Mouse (Mus musculus) right cerebral cortex, postnatal 14 days (tissue): ENCODE data around the gene Chsy1.
"Not testable (repeated sequence)": the region's sequence is repeated elsewhere in the genome, so short reads cannot be mapped to it uniquely, and the experiment has no call there.

Experiments used
- DNase-seq: peaks from one replicate; pipeline ENCODE4 v3.0.0; 2022

The Chsy1 gene

DNA sequence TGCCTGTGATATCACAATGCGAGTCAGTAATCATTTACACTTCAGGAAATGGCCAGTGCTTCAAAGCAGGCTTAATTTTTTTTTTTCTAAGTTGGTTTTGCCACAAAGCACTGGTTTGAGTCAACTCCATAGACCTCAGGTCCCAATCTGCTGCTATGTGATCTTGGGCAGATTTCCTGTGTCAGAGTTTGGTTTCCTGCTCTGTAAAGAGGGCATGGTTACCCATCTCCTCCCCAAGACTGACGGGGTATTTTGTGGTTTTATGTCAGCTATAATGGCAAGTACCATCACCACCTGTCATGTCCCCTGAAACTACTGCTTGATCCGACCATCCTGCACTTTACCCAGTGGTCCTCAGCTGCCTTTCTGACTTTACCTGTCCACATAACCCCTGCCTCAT lies 70.9 kb downstream of the Chsy1 start:
- DNase-seq = no peak

GRCm38 (mm10) chr7:66180711-66181365 lies 71.5 kb downstream of the Chsy1 start:
- DNase-seq = no peak

DNA sequence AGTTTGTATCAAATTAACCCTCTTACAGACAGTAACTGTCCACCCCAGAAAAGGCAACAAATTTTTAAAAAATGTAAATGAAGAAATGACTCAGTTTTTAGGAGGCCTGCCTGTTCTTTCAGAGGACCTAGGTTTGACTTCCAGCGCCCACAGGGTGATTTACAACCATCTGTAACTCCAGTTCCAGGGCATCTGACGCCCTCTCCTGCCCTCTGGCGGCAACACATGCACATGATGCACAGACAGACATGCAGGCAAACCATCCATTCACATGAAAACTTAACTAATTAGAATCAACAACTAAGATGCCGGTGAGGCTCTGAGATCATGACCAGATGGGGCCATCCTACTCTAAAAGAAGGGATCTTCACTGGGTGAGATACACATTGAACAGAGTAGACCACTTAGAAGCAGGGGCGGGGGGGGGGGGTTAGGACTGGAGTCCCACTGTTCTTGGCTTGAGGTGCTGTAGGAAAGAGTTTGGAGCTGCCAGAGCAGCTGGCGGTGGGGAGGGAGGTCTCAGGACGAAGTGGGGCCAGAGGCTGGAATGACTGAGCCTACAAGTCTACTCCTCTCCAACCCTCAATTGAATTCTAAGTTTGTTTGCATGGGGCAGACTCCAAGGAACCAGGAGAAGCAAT lies 72.9 kb downstream of the Chsy1 start:
- DNase-seq = no peak

GRCm38 (mm10) chr7:66183404-66183803 lies 74.1 kb downstream of the Chsy1 start:
- no peak for DNase-seq

DNA sequence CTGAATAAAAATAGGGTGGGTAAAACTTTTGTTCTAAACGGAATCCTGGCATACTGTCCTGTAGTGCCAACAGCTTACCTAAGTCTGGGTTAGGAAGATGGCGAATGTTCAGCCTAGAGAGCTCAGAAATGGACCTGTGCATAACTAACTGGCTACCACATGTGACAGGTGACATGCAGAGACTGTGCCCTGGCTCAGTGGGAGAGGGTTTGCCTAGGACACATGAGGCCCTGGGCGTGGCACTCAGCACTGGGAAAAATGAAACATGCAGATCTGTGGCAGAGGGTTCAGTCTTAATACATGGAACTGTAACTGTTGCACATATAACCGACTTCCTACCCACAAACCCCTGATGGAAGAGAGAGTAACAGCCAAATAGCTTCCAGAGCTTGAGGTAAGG lies 74.7 kb downstream of the Chsy1 start:
- DNase-seq = no peak

DNA sequence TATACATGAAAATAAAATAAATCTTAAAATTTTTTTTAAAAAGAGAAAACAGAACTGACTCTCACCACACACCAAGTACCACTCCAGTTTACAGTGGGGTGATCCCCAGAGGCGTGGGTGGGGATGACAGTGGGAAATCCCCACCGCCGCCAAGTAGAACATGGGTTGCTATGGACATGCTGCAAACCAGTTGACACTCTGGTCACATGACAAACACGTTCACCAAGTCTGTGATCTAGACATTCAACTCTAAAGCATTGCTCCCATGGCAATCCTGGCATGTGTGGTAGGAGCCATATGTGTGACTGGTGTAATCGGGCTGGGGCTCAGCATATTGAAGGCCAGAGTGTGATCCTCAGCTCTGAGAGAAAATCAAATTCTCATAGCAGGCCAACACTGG lies 76.1 kb downstream of the Chsy1 start:
- no peak for DNase-seq

DNA sequence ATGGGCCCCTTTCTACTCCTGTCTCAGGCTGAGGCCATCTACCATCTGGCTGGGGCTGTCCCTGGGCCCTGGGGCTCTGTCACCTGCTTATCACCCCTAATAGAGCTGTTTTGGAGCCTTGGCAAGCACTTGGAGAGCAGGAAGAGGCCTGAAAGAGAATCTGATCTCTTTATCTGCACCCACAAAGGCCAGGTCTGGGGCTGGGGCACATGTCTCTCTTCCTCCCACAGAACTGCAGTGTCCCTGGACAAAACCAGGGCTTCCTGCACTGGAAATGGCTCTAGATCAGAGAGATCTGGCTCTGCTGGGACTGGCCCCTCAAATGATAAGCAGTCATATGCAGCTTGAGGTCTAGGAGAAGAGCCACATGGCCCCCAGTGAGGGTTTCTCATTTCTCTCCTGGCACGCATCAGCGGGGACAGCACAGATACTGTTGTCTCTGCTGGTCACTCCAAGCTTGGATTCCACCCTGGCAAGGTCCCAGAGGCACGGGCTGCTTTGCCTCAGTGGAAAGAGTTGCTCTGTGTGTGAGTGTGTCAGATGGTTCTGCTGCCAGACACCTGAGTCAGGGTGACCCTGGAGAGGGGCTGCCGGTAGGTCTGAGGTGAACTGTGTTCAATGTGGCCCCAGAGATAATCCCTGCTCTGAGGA lies 78.4 kb downstream of the Chsy1 start:
- DNase-seq = no peak

DNA sequence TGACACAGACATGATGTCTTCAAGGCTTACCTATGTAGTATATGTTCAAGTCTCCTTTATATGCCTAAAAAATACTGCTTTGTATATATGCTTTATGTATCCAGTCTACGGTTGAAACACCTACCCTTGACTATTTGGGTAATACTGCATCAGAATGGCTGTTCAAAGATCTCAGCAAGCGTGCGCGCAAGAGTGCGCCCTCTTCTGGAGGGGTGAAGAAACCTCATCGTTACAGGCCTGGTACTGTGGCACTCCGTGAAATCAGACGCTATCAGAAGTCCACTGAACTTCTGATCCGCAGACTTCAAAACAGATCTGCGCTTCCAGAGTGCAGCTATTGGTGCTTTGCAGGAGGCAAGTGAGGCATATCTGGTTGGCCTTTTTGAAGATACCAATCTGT lies 81.1 kb downstream of the Chsy1 start:
- DNase-seq = not testable (repeated sequence)

- no peak for DNase-seq
These were observed 85.2 kb downstream of the Chsy1 start for GRCm38 (mm10) chr7:66194511-66194910.

DNA sequence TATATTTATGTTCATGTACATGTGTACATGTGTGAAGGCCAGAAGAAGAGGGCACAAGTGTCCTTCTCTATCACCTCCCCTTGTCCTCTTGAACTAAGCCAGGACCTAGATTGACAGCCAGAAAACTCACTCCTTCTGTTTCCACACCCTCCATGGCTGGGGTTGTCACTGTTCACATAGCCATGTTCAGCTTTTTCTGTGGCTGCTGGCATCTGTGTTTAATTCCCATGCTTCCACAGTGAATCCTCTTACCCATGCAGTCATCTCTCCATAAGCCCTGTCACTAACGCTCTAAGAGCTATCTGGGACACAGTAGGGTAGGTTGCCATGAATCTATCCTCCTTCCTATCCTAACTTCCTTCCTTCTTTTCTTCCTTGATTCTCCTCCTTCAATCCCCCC lies 86.6 kb downstream of the Chsy1 start:
- DNase-seq = no peak

- DNase-seq = peak; percentile 33
These were observed 87.5 kb downstream of the Chsy1 start for GRCm38 (mm10) chr7:66196609-66197445.

DNA sequence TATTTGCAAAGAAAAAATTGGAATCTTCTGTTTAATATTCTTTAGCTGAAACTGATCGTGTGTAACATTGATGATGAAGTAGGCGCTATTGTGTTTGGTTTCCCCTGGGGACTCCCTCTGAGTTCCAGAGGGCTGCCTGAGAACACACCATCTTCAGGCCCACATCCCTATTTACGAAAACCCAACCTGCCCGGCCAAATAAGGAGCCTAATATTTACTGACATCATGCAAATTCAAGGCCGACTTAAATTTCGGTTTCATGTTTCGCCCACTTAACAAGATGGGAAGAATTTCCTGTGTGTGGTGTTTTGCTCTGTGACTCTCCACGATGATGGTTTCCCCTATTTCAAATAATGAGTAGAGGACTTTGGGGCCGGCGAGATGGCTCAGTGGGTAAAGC lies 89.1 kb downstream of the Chsy1 start:
- DNase-seq = no peak

GRCm38 (mm10) chr7:66199391-66199831 lies 90.1 kb downstream of the Chsy1 start:
- peak; percentile 50 for DNase-seq

DNA sequence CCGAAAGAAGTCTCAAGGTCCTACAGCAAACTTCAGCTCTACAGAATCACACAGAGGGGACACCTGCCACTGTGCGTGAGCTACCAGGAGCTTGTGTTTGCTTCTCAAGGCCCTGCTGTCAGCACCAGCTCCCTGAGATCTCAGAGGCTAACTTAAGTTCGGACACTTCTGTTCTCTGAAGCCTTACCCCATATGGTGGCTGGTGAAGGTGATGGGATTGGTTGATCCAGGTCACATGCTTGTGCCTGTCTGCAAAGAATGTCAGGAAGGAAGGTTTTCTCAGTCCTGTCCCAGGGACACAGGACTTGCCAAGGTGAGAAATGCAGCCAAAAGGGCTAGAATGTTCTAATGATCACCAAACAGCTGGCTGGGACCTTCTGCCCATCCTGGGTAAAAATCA lies 91.1 kb downstream of the Chsy1 start:
- no peak for DNase-seq

GRCm38 (mm10) chr7:66200791-66201450 lies 91.6 kb downstream of the Chsy1 start:
- no peak for DNase-seq

DNA sequence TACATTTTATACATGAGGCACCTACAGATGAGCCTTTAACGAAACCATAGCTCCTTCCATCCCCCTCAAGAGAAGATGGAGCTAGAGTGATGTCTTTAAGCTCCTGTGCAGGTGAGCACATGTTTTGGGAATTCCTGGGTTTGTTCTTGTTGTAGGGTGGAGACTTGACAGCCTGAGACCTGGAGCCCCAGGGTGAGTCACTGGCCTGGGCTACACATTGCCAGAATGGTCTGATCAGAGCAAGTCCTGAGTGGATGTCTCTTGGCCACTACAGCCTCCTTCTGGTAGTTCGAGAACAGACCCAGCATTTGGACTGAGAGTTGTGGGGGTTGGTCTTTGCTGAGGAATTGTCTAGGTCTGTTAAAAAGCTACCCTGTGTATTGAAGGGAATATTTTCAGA lies 92.3 kb downstream of the Chsy1 start:
- no peak for DNase-seq

- DNase-seq = no peak
These were observed 100.6 kb downstream of the Chsy1 start for GRCm38 (mm10) chr7:66209920-66210319.

DNA sequence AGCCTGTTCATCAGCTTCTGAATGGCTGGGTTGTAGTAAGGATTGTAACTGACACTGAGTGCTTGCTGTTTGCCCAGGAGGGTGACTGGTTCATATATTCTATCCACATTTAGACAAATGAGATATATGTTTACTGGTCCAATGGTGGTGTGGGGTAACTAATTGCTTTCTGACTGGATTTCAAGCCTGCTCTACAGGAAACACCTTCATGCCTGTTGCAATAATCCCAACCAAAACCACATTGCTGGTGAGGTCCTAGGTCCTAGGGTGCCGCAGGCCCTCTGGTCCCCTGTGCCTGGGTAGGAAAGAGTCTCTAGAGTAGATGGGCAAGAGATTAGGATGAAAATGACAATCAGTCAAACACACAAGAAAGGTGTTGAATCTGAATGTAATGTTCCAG lies 103.6 kb downstream of the Chsy1 start:
- DNase-seq = no peak

GRCm38 (mm10) chr7:66214477-66214876 lies 105.2 kb downstream of the Chsy1 start:
- no peak for DNase-seq

DNA sequence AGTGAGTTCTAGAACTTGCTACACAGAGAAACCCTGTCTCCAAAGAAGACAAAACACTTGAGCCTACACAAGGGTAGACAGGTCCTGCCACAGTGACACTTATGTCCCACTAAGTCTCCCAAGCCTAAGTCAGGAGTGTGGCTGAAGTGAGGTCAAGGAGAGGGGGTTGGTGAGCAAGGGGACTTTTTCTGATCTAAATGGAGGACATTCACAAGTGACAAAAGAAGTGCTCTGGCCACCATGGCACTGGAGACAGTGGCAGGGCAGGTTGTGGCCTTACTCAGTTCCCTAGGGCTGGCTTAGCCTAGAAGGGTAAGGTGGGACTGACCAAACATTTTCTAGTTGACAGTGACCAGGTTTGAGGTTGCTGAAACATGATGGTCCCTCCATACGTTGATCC lies 106.6 kb downstream of the Chsy1 start:
- no peak for DNase-seq

GRCm38 (mm10) chr7:66217011-66217410 lies 107.7 kb downstream of the Chsy1 start:
- no peak for DNase-seq

GRCm38 (mm10) chr7:66217531-66218094 lies 108.3 kb downstream of the Chsy1 start:
- DNase-seq = no peak
